Mouse (Mus musculus): ENCODE data around the gene Wwp2. TPM values are rescaled to one million over a fixed set of nuclear protein-coding genes. Genes with fewer than 3 reads are reported as not detected.
"Not testable (repeated sequence)": the region's sequence is repeated elsewhere in the genome, so short reads cannot be mapped to it uniquely, and the experiment has no call there.

The Wwp2 gene
- polyA plus RNA-seq, 1 experiment, result 109 TPM

DNA sequence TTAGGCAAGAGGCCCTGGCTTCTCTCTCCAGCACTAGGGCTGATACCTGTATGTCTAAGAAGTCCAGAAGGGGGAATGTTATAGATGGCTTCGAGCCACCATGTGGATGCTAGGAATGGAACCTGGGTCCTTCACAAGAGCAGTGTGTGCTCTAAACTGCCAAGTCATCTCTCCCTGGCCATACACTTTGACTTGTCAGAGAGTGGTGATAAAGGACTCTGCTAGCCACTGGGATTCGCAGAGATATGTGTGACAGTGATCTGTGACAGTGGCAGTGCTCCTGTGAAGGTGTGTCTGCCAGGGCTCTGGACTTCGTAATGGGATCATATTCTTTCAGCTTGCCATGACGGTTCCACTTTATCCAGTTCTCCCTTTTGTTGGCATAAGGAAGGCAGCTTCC is 37.2 kb downstream of the Wwp2 start:
- H3K36me3 ChIP-seq (ENCODE audit: control insufficient read depth, insufficient read depth, low read length), result no peaks in the 10 kb centered on the region
- H3K27me3 ChIP-seq (ENCODE audit: control insufficient read depth, insufficient read depth, low read length), result no peaks in the 10 kb centered on the region
- H3K4me1 ChIP-seq (ENCODE audit: control insufficient read depth, insufficient read depth, low read length), result no peaks in the 10 kb centered on the region
- TF ChIP-seq CTCF (IDR thresholded peaks at IDR 0.05; ENCODE audit: control insufficient read depth, insufficient read depth, insufficient replicate concordance, low read depth, low read length) (no peak), POLR2A (IDR thresholded peaks at IDR 0.05; ENCODE audit: control insufficient read depth, low read depth, low read length) (no peak)
- no peak overlapping the region for H3K4me3 ChIP-seq (ENCODE audit: control insufficient read depth, low read depth, low read length)
- H3K27ac ChIP-seq (ENCODE audit: control insufficient read depth, insufficient read depth, low read depth, low read length), result no peak overlapping the region

DNA sequence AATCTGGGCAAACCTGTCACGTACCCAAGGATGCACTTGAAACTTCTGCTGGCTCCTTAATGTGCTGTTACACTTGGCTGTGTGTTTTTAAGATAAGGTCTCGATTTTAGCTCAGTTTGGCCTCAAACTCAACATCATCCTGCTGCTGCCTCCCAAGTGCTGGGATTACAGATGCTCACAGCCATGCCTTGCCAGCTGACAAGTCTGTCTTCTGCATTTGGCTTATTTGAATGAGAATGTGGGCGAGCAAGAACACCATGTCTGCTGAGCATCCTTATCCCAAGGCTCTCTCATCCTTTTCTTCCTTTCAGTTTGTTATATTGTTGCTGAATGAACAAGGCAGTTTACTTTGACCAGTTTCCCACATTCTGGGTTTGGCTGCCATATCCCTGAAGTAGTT is 39.4 kb downstream of the Wwp2 start:
- Histone ChIP-seq H3K4me1 (ENCODE audit: control insufficient read depth, insufficient read depth, low read length) (no peaks in the 10 kb centered on the region), H3K36me3 (ENCODE audit: control insufficient read depth, insufficient read depth, low read length) (no peaks in the 10 kb centered on the region), H3K4me3 (ENCODE audit: control insufficient read depth, low read depth, low read length) (no peak overlapping the region), H3K27me3 (ENCODE audit: control insufficient read depth, insufficient read depth, low read length) (no peaks in the 10 kb centered on the region), H3K27ac (ENCODE audit: control insufficient read depth, insufficient read depth, low read depth, low read length) (no peak overlapping the region)
- TF ChIP-seq POLR2A (IDR thresholded peaks at IDR 0.05; ENCODE audit: control insufficient read depth, low read depth, low read length), result no peak
- TF ChIP-seq CTCF (IDR thresholded peaks at IDR 0.05; ENCODE audit: control insufficient read depth, insufficient read depth, insufficient replicate concordance, low read depth, low read length), result no peak

DNA sequence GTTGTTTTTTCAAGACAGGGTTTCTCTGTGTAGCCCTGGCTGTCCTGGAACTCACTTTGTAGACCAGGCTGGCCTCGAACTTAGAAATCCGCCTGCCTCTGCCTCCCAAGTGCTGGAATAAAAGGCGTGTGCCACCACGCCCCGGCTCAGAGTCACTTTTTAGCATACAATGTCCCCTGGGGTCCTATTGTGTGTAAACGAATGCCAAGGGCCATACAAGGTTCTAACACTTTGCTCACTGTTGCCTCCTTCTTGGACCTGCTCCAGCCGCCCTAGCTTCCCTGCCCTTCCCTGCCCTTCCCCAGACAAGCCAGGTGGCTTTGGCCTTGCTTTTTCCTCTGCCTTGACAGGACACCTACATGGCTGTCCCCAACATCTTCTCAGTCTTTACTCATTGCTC is 40.6 kb downstream of the Wwp2 start:
- not testable (repeated sequence) for H3K27ac ChIP-seq (ENCODE audit: control insufficient read depth, insufficient read depth, low read depth, low read length); H3K4me3 ChIP-seq (ENCODE audit: control insufficient read depth, low read depth, low read length); H3K36me3 ChIP-seq (ENCODE audit: control insufficient read depth, insufficient read depth, low read length); H3K4me1 ChIP-seq (ENCODE audit: control insufficient read depth, insufficient read depth, low read length); H3K27me3 ChIP-seq (ENCODE audit: control insufficient read depth, insufficient read depth, low read length)

DNA sequence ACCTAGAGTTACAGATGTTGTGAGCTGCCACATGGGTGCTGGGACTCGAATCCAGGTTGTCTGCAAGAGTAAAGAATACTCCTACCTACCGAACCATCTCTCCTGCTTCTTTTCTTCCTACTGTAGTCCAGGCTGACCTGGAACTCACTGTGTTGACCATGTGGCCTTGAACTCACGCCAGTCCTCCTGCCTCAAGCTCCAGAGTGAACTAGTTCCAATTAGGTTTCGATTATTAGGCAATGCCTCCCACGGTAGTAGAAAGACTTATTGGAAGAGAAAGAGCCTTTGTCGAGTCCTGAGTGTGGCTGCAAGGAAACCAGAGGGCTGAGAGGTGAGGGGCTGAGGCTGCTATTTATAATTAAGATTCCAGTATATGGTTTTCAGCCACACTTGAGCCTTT is 42.6 kb downstream of the Wwp2 start:
- no peaks in the 10 kb centered on the region for H3K36me3 ChIP-seq (ENCODE audit: control insufficient read depth, insufficient read depth, low read length)
- H3K27ac ChIP-seq (ENCODE audit: control insufficient read depth, insufficient read depth, low read depth, low read length), result no peak overlapping the region
- H3K27me3 ChIP-seq (ENCODE audit: control insufficient read depth, insufficient read depth, low read length), result no peaks in the 10 kb centered on the region
- TF ChIP-seq POLR2A (IDR thresholded peaks at IDR 0.05; ENCODE audit: control insufficient read depth, low read depth, low read length) (no peak), CTCF (IDR thresholded peaks at IDR 0.05; ENCODE audit: control insufficient read depth, insufficient read depth, insufficient replicate concordance, low read depth, low read length) (no peak)
- no peak overlapping the region for H3K4me3 ChIP-seq (ENCODE audit: control insufficient read depth, low read depth, low read length)
- no peaks in the 10 kb centered on the region for H3K4me1 ChIP-seq (ENCODE audit: control insufficient read depth, insufficient read depth, low read length)

DNA sequence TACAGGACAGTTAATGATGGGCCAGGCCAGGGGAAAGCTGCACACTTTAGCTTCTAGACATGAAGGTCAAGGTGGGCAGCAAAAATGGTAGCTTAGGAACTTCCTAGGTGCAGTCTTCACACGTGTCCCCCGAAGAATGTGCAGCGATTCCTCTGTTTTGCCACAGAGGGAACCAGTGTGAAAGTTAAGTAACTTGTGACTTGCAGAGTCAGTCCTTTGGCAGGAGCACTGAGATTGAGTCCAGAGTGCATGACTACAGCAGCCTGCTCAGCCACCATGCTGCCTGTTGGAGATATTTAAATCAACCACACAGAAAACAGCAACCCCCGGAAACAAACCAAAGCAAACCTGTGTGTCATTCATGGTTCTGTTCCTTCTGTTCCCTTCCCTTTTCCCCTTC is 44.3 kb downstream of the Wwp2 start:
- H3K27me3 ChIP-seq (ENCODE audit: control insufficient read depth, insufficient read depth, low read length), result no peaks in the 10 kb centered on the region
- no peak overlapping the region for H3K27ac ChIP-seq (ENCODE audit: control insufficient read depth, insufficient read depth, low read depth, low read length)
- no peaks in the 10 kb centered on the region for H3K4me1 ChIP-seq (ENCODE audit: control insufficient read depth, insufficient read depth, low read length)
- H3K36me3 ChIP-seq (ENCODE audit: control insufficient read depth, insufficient read depth, low read length), result no peaks in the 10 kb centered on the region
- TF ChIP-seq CTCF (IDR thresholded peaks at IDR 0.05; ENCODE audit: control insufficient read depth, insufficient read depth, insufficient replicate concordance, low read depth, low read length) (no peak), POLR2A (IDR thresholded peaks at IDR 0.05; ENCODE audit: control insufficient read depth, low read depth, low read length) (no peak)
- no peak overlapping the region for H3K4me3 ChIP-seq (ENCODE audit: control insufficient read depth, low read depth, low read length)

DNA sequence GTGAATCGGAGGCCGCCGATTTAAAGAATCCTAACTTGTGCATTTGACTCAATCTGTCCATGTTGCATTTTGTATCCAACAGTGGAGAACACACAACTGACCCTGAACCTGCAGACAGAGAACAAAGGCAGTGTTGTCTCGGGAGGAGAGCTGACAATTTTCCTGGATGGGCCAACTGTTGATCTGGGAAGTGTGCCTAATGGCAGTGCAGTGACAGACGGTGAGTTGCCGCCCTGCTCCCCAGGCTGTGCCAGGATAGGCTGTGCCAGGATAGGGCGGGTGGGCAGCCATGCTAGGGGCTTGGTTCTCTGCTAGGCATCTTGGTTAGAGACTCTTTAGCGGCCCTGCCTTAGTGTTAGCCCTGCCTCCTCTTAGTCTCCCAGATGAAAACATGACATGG is 47.1 kb downstream of the Wwp2 start:
- no peaks in the 10 kb centered on the region for H3K27me3 ChIP-seq (ENCODE audit: control insufficient read depth, insufficient read depth, low read length)
- no peaks in the 10 kb centered on the region for H3K36me3 ChIP-seq (ENCODE audit: control insufficient read depth, insufficient read depth, low read length)
- no peaks in the 10 kb centered on the region for H3K4me1 ChIP-seq (ENCODE audit: control insufficient read depth, insufficient read depth, low read length)
- TF ChIP-seq POLR2A (IDR thresholded peaks at IDR 0.05; ENCODE audit: control insufficient read depth, low read depth, low read length), result no peak
- no peak for TF ChIP-seq CTCF (IDR thresholded peaks at IDR 0.05; ENCODE audit: control insufficient read depth, insufficient read depth, insufficient replicate concordance, low read depth, low read length)
- H3K4me3 ChIP-seq (ENCODE audit: control insufficient read depth, low read depth, low read length), result no peak overlapping the region
- H3K27ac ChIP-seq (ENCODE audit: control insufficient read depth, insufficient read depth, low read depth, low read length), result peak overlapping the region; percentile 29; the same call in 1 of the 2 replicates

DNA sequence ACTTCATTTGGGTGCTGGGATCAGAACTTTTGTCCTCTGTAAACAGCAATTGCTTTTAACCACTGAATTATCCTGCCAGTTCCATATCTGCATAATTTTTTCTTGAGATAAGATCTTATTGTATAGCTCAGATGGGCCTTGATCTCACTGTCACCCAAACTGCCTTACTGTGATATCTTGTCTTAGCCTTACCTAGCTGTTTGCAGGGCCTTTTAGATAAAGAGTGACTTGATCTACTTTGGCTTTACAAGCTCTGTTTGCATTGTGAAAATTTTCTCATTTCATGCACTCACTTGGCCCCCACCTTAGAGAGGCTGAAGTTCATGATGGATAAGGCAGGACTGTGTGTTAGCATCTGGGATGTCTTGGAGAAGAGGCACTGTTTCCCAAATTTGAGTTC is 48.8 kb downstream of the Wwp2 start:
- H3K27ac ChIP-seq (ENCODE audit: control insufficient read depth, insufficient read depth, low read depth, low read length), result no peak overlapping the region
- H3K4me3 ChIP-seq (ENCODE audit: control insufficient read depth, low read depth, low read length), result no peak overlapping the region
- H3K4me1 ChIP-seq (ENCODE audit: control insufficient read depth, insufficient read depth, low read length), result peaks cover 3% of the 10 kb centered on the region; the same call in 1 of the 2 replicates
- H3K27me3 ChIP-seq (ENCODE audit: control insufficient read depth, insufficient read depth, low read length), result no peaks in the 10 kb centered on the region
- TF ChIP-seq CTCF (IDR thresholded peaks at IDR 0.05; ENCODE audit: control insufficient read depth, insufficient read depth, insufficient replicate concordance, low read depth, low read length) (no peak), POLR2A (IDR thresholded peaks at IDR 0.05; ENCODE audit: control insufficient read depth, low read depth, low read length) (no peak)
- H3K36me3 ChIP-seq (ENCODE audit: control insufficient read depth, insufficient read depth, low read length), result no peaks in the 10 kb centered on the region

DNA sequence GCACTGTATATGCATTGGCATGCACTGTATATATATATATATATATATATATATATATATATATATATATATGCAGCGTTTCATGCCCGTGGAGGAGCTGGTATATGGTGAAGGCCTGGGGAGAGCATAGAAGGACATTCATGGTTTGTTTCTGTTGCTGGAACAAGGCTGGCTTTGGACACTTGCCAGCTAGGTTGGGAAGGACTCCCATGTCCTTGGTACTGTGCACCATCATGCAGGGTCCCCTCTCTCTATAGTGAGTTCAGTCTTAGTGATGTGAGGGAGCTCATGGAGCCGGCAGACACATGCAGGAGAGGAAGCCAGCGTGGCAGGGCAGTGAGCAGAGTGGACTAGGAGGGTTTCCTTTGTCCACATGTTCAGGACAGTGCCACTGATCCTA is 52.4 kb downstream of the Wwp2 start:
- H3K4me1 ChIP-seq (ENCODE audit: control insufficient read depth, insufficient read depth, low read length), result peaks cover 3% of the 10 kb centered on the region; the same call in 1 of the 2 replicates
- H3K27me3 ChIP-seq (ENCODE audit: control insufficient read depth, insufficient read depth, low read length), result no peaks in the 10 kb centered on the region
- H3K36me3 ChIP-seq (ENCODE audit: control insufficient read depth, insufficient read depth, low read length), result no peaks in the 10 kb centered on the region
- TF ChIP-seq POLR2A (IDR thresholded peaks at IDR 0.05; ENCODE audit: control insufficient read depth, low read depth, low read length) (no peak), CTCF (IDR thresholded peaks at IDR 0.05; ENCODE audit: control insufficient read depth, insufficient read depth, insufficient replicate concordance, low read depth, low read length) (no peak)
- no peak overlapping the region for H3K27ac ChIP-seq (ENCODE audit: control insufficient read depth, insufficient read depth, low read depth, low read length)
- H3K4me3 ChIP-seq (ENCODE audit: control insufficient read depth, low read depth, low read length), result no peak overlapping the region
